Mouse (Mus musculus): ENCODE data around the gene Mvp.

The Mvp gene

DNA sequence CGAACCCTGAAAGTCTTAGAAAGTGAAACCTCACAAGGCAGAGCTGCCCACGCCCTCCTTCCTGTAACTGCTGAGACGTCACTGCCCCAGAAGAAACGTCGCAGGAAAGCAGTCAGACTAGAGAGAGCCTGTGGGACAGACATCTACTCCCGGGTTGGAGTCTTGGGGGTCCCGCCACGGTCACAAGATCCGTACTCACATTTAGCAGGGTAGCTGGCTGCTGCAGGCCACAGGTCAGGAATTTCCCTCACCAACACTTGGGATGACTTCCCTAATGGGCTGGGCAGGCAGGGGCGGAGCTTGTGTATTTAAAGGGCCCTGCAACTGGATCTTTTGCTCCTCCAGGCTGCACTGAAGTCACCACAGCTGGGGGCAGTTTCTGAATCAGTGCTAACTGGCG, at the start of gene Mvp:
TSS of gene Mvp (minus strand) at position 302 of the 400 bp plus-strand sequence.
- in situ Hi-C loops (cut with MboI; ENCODE audit: low sequenced_read_pairs) = no loop called here

- in situ Hi-C loops (cut with MboI; ENCODE audit: low sequenced_read_pairs) = no loop called here
These were observed 40.7 kb upstream of the Mvp start for GRCm38 (mm10) chr7:127055026-127055585.

GRCm38 (mm10) chr7:127041851-127042672, 27.6 kb upstream of the Mvp start, which contains the start of gene Kif22:
Gene Kif22, minus strand, starts transcription at chr7:127042471.
- in situ Hi-C loops (cut with MboI; ENCODE audit: low sequenced_read_pairs) = no loop called here

GRCm38 (mm10) chr7:127031244-127031643, 16.8 kb upstream of the Mvp start:
- in situ Hi-C loops (cut with MboI; ENCODE audit: low sequenced_read_pairs) = no loop called here

DNA sequence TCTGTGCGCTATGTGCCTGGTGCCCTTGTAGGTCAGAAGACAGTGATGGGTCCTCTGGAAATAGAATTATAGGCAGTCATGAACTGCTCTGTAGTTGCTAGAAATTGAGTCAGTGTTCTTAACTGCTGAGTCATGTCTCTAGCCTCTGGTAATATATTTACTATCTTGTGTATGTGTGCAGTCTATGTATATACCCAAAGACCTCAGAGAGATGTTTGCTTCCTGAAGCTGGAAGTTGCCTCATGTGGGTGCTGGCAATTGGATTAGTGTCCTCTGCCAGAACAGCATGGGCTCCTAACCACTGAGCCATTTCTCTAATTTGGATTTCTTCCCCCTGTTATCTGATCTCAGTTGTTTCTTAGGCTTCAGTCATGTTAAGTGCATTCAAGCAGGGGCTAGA, 15.8 kb upstream of the Mvp start:
- in situ Hi-C loops (cut with MboI; ENCODE audit: low sequenced_read_pairs) = no loop called here

DNA sequence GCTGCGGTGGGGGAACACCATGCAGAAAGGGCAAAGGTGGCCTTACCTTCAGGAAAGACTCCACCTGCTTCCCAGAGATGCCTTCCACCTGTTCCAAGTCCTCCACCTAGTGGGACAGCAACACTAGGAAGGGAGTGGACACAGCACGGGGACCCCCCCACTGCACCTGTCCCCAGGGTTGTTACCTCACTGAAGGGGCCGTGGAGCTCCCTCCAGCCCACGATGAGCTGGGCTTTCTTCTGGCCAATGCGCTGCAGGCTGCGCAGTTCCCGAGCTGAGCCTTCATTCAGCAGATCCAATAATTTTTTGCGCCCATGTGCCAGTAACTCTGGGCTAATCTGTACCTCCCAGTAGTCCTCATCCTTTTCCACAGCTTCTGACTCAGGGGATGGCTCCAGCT, 13.5 kb upstream of the Mvp start:
- in situ Hi-C loops (cut with MboI; ENCODE audit: low sequenced_read_pairs) = no loop called here

- in situ Hi-C loops (cut with MboI; ENCODE audit: low sequenced_read_pairs) = no loop called here
These were observed 12.7 kb upstream of the Mvp start, which contains the start of gene Maz for GRCm38 (mm10) chr7:127026984-127027726. Gene Maz, minus strand, starts transcription at chr7:127027037.

DNA sequence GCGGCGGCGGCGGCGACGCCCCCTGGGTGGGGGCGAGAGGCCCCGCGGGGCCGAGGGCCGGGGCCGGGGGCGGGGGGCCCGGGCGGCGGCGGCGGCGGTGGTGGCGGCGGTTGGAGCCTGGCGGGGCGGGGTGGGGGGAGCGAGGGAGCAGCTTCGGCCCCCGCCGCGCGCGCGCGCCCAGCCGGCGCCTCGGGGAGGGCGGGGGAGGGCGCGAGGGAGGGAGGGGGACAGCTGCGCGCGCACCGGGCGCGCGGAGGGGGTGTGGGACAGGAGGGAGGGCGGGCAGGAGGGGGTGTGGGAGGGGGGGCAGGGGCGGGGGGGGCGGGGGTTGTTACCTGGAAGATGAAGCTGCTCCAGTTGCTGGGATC, 12.2 kb upstream of the Mvp start:
- in situ Hi-C loops (cut with MboI; ENCODE audit: low sequenced_read_pairs) = no loop called here

GRCm38 (mm10) chr7:127026161-127026600, 11.8 kb upstream of the Mvp start:
- in situ Hi-C loops (cut with MboI; ENCODE audit: low sequenced_read_pairs) = no loop called here

DNA sequence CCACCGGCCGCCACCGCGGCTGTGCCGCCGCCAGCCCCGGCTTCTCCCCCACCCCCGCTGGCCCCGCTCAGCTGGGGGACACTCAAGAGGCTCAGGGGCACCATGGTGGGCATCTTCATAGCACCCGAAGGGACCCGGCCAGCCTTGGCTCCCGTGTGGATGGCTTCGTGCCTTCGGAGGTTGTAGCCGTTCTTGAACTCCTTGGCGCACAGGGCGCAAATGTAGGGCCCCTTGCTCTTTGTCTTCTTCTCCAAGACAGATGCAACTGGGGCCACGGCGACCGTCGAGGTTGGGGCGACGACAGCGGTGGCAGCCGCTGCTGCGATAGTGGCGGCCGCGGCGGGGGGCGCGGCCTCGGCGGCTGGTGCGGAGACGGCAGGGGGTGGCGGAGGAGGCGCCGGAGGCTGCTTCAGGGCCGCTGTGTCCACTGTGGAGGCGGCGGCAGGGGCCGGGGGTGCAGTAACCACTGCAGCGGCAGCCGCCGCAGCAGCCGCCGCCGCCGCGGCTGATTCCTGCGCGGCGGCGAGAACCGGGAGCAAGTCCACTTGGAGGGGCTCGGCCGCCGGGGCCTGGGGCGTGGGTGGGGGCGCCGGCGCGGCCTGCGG, 11.2 kb upstream of the Mvp start:
- in situ Hi-C loops (cut with MboI; ENCODE audit: low sequenced_read_pairs) = no loop called here

DNA sequence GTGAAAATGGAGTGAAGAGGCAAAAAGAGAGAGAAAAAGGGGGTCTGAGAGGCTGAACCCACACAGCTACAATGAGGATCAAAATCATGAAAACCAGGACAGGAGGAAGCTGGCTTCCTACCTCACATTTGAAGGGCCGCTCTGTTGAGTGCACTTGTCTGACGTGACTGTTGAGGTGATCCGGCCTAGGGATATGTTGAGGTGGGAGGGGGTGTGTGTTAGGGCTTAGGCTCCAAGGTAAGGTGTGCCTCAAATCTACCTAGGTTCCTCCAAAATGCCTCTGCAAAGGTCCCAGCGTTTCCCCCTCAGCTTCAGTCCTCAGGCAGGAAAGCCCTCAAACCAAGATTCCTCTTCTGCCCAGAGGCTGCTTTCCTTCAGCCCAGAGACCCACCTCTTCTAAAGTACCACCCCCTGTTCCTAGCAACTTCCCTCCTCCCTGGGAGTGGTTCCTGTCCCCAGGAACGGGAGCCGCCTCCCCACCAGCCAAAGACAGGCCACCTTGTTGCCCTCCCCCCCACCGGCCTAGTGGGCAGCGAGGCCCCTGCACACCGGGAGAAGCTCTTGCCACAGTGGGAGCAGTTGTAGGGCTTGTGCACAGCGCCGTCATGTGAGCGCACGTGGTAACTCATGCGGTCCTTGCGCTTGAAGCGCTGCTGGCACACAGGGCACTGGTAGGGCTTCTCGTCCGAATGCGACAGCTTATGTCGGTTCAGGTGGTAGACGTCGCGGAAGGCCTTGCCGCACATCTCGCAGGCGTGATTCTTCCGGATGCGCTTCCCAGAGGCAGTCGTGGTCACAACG, 10.5 kb upstream of the Mvp start:
- in situ Hi-C loops (cut with MboI; ENCODE audit: low sequenced_read_pairs) = no loop called here

- in situ Hi-C loops (cut with MboI; ENCODE audit: low sequenced_read_pairs) = no loop called here
These were observed 9.7 kb upstream of the Mvp start for GRCm38 (mm10) chr7:127023896-127024690.

DNA sequence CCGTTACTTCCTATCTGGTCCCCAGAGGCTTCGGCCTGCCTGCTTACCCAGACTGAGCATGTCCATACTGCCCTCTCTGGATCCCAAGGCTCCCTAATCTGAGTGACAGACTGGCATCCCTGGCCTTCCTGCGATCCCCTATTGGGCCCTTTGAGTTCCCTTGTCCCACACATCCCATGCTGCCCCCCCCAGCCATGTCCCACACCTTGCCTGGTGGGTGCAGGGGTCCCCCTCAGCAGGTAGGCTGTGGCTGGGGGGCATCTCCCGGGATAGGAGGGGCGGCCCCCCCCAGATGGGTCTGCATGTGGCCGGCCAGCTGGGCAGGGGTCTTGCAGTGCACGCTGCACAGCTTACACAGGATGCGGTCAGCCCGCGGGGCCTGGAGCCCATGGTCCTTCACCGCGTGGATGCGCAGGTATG, 8.9 kb upstream of the Mvp start:
- in situ Hi-C loops (cut with MboI; ENCODE audit: low sequenced_read_pairs) = no loop called here

DNA sequence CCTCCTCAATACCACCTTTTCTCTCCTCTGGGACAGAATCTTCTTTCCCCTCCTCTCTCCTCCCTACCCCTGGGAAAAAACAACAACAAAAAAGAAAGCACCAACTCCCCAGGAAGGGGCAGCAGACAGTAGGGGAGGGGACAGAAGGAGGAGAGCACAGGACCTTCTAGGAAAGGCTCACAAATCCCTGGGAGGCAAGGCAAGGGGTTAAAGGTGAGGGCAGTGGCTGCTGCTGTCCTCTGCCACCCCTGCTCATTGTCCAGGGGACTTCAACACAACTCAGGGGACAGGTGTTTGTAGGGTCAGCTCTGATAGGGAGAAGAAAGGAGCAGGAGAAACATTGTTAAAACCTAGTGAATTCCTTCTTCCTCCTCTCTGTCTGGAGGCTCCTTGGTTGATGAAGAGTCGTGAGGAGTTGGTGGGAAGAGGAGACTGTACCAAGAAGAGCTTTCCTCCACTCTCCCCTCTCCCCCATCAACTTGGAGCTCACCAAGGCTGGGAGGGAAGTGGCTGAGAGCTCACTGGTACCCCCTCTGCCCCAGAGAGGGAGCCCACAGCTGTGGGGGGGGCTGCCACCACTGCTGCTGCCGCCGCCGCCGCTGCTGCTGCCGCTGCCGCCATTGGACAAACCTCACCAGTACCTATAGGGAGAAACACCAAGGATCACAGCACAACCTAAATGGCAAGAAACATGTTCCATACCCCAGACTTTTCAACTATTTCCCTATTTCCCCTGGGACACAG, 8.3 kb upstream of the Mvp start:
- in situ Hi-C loops (cut with MboI; ENCODE audit: low sequenced_read_pairs) = no loop called here

GRCm38 (mm10) chr7:127021563-127022527, 7.4 kb upstream of the Mvp start:
- in situ Hi-C loops (cut with MboI; ENCODE audit: low sequenced_read_pairs) = no loop called here

GRCm38 (mm10) chr7:127020901-127021562, 6.6 kb upstream of the Mvp start, which contains the start of the genes Gm42742 and Prrt2:
Gene Gm42742, minus strand, starts transcription at chr7:127021097.
Gene Prrt2, minus strand, starts transcription at chr7:127021211.
- in situ Hi-C loops (cut with MboI; ENCODE audit: low sequenced_read_pairs) = no loop called here

DNA sequence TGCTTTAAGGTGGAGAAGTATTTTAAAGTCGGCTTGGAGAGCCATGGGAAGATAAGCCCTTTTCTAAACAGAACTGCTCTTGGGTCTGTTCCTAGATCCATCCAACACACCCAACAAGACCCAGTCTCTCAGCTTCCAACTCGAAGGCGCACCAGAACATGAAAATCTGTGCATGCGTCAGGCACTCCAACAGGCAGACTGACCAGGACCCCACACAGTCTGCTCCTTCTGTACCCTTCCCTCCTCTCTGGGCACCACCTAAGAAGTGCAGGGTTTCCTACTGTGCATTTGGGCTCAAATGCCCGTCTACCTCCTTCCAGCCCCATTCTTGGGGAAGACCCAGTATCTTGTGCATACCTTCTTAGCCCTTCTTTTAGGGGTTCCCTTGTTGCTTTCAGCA, 6.1 kb upstream of the Mvp start:
- in situ Hi-C loops (cut with MboI; ENCODE audit: low sequenced_read_pairs) = no loop called here
